Mouse (Mus musculus) midbrain, embryonic 16.5 days (tissue): ENCODE results near the gene Cyfip2. TPM values are rescaled to one million over a fixed set of nuclear protein-coding genes. Genes with fewer than 3 reads are reported as not detected.
A peak's percentile ranks its signal among the peaks of the same experiment; 100 is the strongest.

Experiments
- ATAC-seq: fragments of 200-750 bp; cut with Nextera tagmentation; 2 replicates; pipeline ENCODE4 v1.8.0; 2017; ENCODE audit warnings: moderate TSS enrichment
- H3K27ac ChIP-seq: fragments of 300-500 bp; sonication (generic); 2 replicates; pipeline ENCODE4 v1.5.1; 2014; ENCODE audit warnings: mild to moderate bottlenecking, low read length, mixed read lengths
- H3K27me3 ChIP-seq: fragments of 300-500 bp; sonication (generic); 2 replicates; pipeline ENCODE4 v1.6.1; 2014; ENCODE audit warnings: low read depth, low read length, mixed read lengths; ENCODE audit not compliant: control insufficient read depth, insufficient read depth
- H3K36me3 ChIP-seq: fragments of 300-500 bp; sonication (generic); 2 replicates; pipeline ENCODE4 v1.6.1; 2014; ENCODE audit warnings: mild to moderate bottlenecking, low read length, moderate library complexity, mixed read lengths; ENCODE audit not compliant: control insufficient read depth, insufficient read depth
- H3K4me1 ChIP-seq: fragments of 300-500 bp; sonication (generic); 2 replicates; pipeline ENCODE4 v1.6.1; 2014; ENCODE audit warnings: mild to moderate bottlenecking, low read length, mixed read lengths; ENCODE audit not compliant: control insufficient read depth, insufficient read depth
- H3K4me2 ChIP-seq: fragments of 300-500 bp; sonication (generic); 2 replicates; pipeline ENCODE4 v1.6.1; 2014; ENCODE audit warnings: mild to moderate bottlenecking, low read length, mixed read lengths
- H3K4me3 ChIP-seq: fragments of 300-500 bp; sonication (generic); 2 replicates; pipeline ENCODE4 v1.5.1; 2014; ENCODE audit warnings: low read depth, mild to moderate bottlenecking, low read length, moderate library complexity, mixed read lengths
- H3K9ac ChIP-seq: fragments of 300-500 bp; sonication (generic); 2 replicates; pipeline ENCODE4 v1.6.1; 2014; ENCODE audit warnings: low read depth, low read length, mixed read lengths
- H3K9me3 ChIP-seq: fragments of 300-500 bp; sonication (generic); replicated peaks from 2 replicates; pipeline ENCODE4 v1.6.1; 2014; ENCODE audit warnings: mild to moderate bottlenecking, low read length, mixed read lengths; ENCODE audit not compliant: control insufficient read depth, poor library complexity, severe bottlenecking
- WGBS: fragments of 180-500 bp; shearing (Covaris S2); extraction: QIAGEN DNeasy Blood & Tissue Kit; methylation state at CpG from one replicate; pipeline ENCODE4 v1.1.7; 2014; 5-methylcytosine and 5-hydroxymethylcytosine counted together
- polyA plus RNA-seq: library from polyadenylated mRNA; unstranded; fragments of >200 nt; fragmentation: Nextera tagmentation; extraction: Ambion mirVana; gene quantifications from 2 replicates; pipeline ENCODE4 v1.2.1, GENCODE M21; 2015

Cyfip2 gene
- polyA plus RNA-seq, 1 experiment from 2014 or later: 98.9 TPM

DNA sequence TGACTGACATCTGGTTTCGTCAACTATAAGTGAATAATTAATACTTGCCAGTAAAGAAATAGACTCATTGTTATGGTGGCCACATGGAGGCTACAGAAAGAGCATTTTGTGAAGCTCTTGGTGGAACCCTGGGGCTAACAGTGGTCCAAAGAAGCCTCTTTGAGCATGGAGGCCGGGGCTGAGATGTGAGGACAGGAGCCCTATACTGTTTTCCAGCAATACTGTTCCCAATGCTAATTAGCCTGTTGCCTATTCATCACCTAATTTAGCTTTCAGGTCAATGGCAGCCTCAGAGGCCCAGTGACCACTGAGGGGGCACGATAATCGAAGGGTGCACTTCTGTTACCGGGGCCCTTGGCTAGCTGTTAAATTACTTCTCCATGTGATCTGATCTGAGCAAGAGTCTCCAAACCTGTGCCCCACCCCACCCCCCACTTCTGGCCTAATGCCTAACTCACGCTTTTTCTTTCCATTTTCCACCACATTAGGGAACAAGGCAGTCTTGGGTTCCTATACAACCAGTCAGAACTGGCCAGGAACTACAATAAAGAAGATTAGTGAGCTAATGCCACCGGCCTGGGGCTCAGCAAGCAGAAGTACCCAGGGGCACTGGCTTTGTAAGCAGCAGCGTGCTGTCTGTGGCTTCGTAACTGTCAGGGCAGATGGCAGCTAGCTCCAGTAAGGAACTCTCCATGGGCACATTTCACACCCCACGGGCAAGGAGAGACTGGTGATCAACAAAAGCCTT, 2.7 kb downstream of the Cyfip2 start:
- peak overlapping the region; percentile 97 for H3K9ac ChIP-seq
- peak overlapping the region; percentile 94 for H3K4me3 ChIP-seq
- peak; percentile 2 for ATAC-seq
- no peaks in the 10 kb centered on the region for H3K27me3 ChIP-seq
- no peaks in the 10 kb centered on the region for H3K36me3 ChIP-seq
- WGBS: 13% methylated on average over 10 of the region's 10 CpGs
- peaks cover 33% of the 10 kb centered on the region for H3K4me1 ChIP-seq
- no peaks in the 10 kb centered on the region for H3K9me3 ChIP-seq
- H3K27ac ChIP-seq: peak overlapping the region; percentile 92
- H3K4me2 ChIP-seq: peak overlapping the region; percentile 84

DNA sequence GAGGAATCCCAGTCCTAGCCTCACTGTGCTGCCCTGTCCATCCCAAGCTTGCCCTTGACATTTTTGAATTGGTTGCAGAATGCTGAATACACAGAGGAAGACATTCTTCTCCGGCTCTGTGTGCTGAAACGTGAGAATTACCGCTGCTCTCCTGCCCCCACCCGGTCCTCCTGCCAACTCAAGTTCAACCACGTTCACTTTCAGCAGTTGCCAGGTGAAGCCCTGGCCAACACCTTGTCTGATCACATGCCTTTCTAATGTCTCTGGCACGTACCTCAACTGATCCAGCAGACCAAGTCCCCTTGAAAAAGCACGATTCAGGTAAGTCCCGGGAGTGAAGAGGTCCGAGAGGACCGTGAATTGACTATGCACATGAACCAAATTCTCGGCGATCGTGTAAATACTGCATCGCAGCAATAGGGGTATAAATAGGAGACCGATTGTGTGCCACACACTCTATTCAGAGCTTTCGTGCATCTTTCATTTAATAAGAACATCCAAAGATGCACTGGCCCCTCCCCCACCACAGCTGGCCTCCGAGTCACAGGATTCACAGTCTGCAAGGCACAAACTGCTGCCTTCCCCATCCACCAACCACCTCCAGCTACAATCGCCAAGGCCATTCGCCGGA, 3.4 kb downstream of the Cyfip2 start:
- Histone ChIP-seq H3K9me3 (no peaks in the 10 kb centered on the region), H3K9ac (peak overlapping the region; percentile 97), H3K27ac (peak overlapping the region; percentile 47)

DNA sequence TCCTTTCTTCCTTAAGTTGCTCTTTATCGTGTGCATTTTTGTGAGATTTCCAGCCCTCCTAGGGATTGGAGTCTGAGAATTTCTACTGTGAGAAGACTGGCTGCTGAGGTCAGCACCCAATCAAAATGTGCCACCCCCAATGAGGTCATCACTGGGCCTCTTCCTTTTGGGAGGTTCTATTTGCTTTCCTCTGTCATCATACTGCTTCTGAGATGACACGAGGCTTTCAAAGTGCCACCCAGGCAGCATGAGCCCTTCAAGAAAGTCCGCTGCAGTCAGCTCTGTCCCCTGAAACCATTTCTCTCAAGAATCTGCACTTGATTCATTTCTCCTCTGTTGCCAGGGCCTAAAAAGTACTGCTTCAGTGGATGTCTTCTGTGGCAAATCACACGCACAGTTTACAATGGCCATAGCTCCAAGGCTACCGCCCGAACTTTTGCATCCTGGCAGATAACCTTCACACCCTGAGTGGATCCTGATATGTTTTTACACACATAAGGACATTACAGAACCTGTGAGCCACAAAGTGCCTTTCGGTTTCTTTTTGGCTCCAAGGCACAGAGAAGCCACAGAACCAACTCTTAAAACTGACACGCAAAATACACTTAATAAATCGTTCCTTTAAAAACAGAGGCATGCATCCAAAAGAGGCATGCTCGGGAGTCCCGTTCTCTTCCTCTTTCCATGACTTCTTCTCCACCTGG, 4.2 kb downstream of the Cyfip2 start:
- H3K36me3 ChIP-seq: no peaks in the 10 kb centered on the region
- no peak for ATAC-seq
- H3K9ac ChIP-seq: no peak overlapping the region
- 91% methylated on average over 11 of the region's 11 CpGs for WGBS
- no peaks in the 10 kb centered on the region for H3K27me3 ChIP-seq
- H3K4me3 ChIP-seq: no peak overlapping the region
- no peaks in the 10 kb centered on the region for H3K9me3 ChIP-seq
- peak overlapping the region; percentile 84 for H3K4me2 ChIP-seq
- peaks cover 37% of the 10 kb centered on the region for H3K4me1 ChIP-seq
- H3K27ac ChIP-seq: no peak overlapping the region

More for the DNA sequence above, 3.4 kb downstream of the Cyfip2 start:
- H3K4me2 ChIP-seq: peak overlapping the region; percentile 84
- peak overlapping the region; percentile 94 for H3K4me3 ChIP-seq
- no peak for ATAC-seq
- H3K27me3 ChIP-seq: no peaks in the 10 kb centered on the region
- peaks cover 37% of the 10 kb centered on the region for H3K4me1 ChIP-seq
- WGBS: 63% methylated on average over 20 of the region's 20 CpGs
- H3K36me3 ChIP-seq: no peaks in the 10 kb centered on the region

GRCm38 (mm10) chr11:46307768-46308167, 4.9 kb downstream of the Cyfip2 start:
- H3K4me1 ChIP-seq: peaks cover 33% of the 10 kb centered on the region
- no peak overlapping the region for H3K4me3 ChIP-seq
- no peak overlapping the region for H3K9ac ChIP-seq
- WGBS: 94% methylated on average over 7 of the region's 7 CpGs
- H3K9me3 ChIP-seq: no peaks in the 10 kb centered on the region
- no peaks in the 10 kb centered on the region for H3K36me3 ChIP-seq
- H3K27ac ChIP-seq: no peak overlapping the region
- no peak overlapping the region for H3K4me2 ChIP-seq
- no peak for ATAC-seq
- no peaks in the 10 kb centered on the region for H3K27me3 ChIP-seq

DNA sequence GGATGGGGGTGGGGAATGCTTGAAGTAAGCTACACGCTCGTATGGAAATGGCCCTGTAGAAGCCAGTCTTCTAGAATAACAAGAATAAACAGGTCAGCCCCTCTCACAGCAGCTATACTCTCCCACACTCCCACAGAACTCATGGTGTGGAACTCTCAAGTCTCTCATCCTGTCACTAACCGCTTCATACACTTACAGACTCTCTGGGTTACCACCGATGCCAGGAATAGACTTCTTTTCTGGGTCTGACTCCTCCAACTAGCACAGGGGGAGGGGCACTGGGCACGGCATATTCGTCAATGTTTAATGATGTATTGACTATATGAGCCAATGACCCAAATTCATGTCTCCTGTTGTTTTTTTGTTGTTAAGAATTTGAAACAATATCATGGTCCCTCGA, 5.9 kb downstream of the Cyfip2 start:
- no peaks in the 10 kb centered on the region for H3K27me3 ChIP-seq
- WGBS: 90% methylated on average over 7 of the region's 7 CpGs
- ATAC-seq: no peak
- no peak overlapping the region for H3K27ac ChIP-seq
- no peak overlapping the region for H3K9ac ChIP-seq
- H3K9me3 ChIP-seq: no peaks in the 10 kb centered on the region
- H3K4me1 ChIP-seq: peaks cover 30% of the 10 kb centered on the region
- no peak overlapping the region for H3K4me2 ChIP-seq
- no peak overlapping the region for H3K4me3 ChIP-seq
- H3K36me3 ChIP-seq: no peaks in the 10 kb centered on the region

DNA sequence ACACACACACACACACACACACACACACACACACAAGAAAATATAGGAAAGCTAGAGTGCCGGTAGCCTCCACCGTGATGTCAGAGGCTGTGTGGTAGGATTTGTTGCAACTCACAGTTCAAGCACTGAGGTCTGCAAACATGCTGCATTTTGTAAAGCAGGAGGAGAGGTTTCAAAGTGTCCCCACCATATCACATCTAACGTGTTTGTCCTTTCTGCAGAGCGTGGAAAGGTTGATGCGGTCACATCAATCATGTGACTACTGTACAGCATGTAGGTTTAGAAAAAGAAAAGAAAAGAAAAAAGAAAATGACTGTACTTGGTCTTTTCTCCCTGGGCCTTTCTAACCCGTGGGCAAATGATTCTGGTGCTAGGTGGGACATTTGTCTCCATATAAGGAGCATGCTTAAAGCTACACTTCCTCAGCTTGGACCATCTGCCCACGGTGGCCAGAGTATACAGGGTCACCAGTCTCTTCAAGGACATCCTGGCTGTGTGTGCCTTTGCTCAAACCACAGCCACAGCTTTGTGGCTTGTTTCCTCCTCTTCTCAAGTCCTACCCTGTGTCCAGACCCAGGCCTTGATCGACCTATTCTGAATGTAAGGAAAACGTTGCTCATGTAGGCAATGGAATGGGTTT, 6.7 kb downstream of the Cyfip2 start:
- Histone ChIP-seq H3K4me1 (peaks cover 30% of the 10 kb centered on the region), H3K36me3 (no peaks in the 10 kb centered on the region), H3K9me3 (no peaks in the 10 kb centered on the region), H3K27ac (no peak overlapping the region), H3K4me3 (no peak overlapping the region), H3K4me2 (no peak overlapping the region), H3K27me3 (no peaks in the 10 kb centered on the region), H3K9ac (no peak overlapping the region)
- ATAC-seq: no peak
- 86% methylated on average over 9 of the region's 9 CpGs for WGBS

DNA sequence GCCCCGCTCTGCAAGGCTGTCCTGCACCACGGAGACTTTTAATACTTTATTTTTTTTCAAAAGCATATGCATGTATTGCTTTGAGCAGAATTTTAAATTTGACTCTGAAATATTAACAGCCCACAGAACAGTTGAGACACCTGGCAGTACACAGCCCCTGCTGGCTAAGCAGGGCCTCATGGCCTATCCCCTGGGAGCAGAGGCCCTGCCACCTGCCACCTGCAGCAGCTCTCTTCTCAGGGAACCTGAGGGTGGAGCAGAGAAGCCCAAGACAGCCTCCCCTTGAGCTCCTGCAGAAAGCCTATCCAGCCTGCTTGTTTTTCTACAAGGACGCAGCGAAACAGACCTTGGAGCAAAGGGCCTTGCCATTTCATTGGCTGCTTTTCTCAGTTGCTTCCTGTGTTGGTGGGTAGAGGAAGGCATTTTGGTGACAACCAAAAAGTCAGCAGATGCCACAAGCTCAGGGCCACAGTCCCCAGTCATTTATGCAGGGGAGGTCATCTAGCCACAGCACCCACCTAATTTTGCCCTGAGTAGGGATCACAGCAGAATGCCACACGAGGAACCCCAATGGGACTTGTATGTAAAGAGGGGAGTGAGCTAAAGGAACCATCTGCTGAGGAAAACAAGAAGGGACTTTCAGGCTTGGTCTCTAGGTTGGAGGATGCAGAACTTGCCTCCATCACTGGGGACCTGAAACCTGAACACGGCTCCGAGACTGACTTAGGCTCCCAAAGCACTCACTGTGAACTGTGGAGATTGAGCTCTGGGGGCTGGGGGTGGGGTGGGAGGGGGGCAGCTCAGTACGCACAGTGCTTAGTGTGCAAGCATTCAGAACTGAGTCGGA, 7.6 kb downstream of the Cyfip2 start:
- no peaks in the 10 kb centered on the region for H3K9me3 ChIP-seq
- no peak overlapping the region for H3K4me2 ChIP-seq
- H3K4me3 ChIP-seq: no peak overlapping the region
- H3K36me3 ChIP-seq: no peaks in the 10 kb centered on the region
- no peak overlapping the region for H3K9ac ChIP-seq
- no peak overlapping the region for H3K27ac ChIP-seq
- peaks cover 26% of the 10 kb centered on the region for H3K4me1 ChIP-seq
- no peaks in the 10 kb centered on the region for H3K27me3 ChIP-seq
- 82% methylated on average over 9 of the region's 9 CpGs for WGBS
- no peak for ATAC-seq

DNA sequence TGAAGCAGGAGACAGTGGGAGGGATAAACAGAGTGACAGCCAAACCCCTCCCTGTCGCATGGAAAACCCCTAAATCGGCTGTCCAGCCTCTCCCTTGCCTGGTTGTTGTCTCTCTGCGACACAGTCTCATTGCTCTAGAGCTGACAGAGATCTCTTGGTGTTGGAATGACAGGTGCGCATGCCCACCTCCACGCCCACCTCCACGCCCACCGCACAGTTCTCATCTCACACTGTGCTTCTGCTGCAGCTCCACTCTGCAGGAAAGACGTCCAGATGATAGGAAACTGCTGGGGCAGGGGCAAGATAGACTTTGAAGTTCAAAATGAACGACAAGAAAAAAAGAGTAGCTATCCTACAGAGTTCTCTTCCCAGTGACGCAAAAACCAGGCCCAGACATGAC, 8.6 kb downstream of the Cyfip2 start:
- H3K9me3 ChIP-seq: no peaks in the 10 kb centered on the region
- ATAC-seq: no peak
- H3K4me3 ChIP-seq: no peak overlapping the region
- WGBS: 77% methylated on average over 10 of the region's 10 CpGs
- H3K9ac ChIP-seq: no peak overlapping the region
- H3K4me1 ChIP-seq: peaks cover 18% of the 10 kb centered on the region
- no peaks in the 10 kb centered on the region for H3K36me3 ChIP-seq
- H3K4me2 ChIP-seq: no peak overlapping the region
- H3K27ac ChIP-seq: no peak overlapping the region
- H3K27me3 ChIP-seq: no peaks in the 10 kb centered on the region
